Mouse (Mus musculus): ENCODE measurements around the gene Tob2. TPM values are rescaled to one million over a fixed set of nuclear protein-coding genes. Genes with fewer than 3 reads are reported as not detected.

Tob2 gene
- polyA plus RNA-seq (2016; fragmentation: Nextera tagmentation; extraction: Ambion mirVana): 20.1 and 20.3 TPM in 2 replicates

DNA sequence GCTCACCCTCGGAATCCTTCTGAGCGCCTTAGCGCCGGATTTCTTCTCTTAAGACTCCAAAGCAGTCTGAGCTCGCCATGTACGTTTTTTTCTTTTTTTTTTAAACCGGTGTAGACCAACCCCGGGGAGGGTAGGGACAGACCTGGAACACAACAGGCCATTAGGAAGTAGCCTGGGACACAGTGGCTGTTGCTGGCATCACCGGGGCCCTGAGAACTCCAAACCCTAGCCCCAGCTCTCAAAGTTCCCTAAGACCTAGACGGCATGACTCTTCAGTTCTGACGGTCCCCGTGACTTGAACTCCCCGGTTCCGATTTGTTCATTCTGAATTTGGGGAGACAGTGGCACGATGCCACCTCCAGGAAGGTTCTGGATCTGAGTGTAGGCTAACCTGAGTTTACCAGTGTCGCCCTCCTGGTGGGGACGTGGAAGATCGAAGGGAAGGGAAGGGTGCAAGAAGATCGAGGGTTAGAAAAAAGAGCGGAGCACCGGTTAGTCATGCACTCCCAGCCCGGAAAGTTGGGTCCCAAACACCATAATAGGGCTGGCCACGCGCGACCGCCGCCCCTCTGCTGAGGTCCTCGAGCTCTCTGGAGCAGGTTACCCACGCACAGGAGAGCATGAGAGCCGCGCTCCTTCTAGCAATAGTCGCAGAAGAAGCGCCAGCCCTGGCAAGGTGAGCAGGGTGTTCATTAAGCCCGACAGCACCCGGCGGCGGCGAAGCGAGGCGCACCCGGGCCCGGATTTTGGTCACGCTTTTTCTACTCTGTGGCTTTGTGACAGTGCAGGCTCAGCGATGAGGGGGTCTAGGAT is at the start of gene Tob2:
Tob2 (minus strand) TSS at position 280 of the 813 bp plus-strand sequence.
- Histone ChIP-seq H3K4me1 (peaks cover 37% of the 10 kb centered on the region), H3K36me3 (replicated peaks) (peaks cover 15% of the 10 kb centered on the region), H3K4me3 (peak within 1 kb of the TSS; percentile 89), H3K27me3 (replicated peaks; ENCODE audit: low read depth, poor library complexity, severe bottlenecking) (no peaks in the 10 kb centered on the region), H3K9me3 (no peaks in the 10 kb centered on the region), H3K27ac (replicated peaks) (peak within 1 kb of the TSS; percentile 93)
- under 1% methylated on average over 44 of the region's 44 CpGs for WGBS
- DNase-seq (ENCODE audit: low spot score): peak; percentile 71

DNA sequence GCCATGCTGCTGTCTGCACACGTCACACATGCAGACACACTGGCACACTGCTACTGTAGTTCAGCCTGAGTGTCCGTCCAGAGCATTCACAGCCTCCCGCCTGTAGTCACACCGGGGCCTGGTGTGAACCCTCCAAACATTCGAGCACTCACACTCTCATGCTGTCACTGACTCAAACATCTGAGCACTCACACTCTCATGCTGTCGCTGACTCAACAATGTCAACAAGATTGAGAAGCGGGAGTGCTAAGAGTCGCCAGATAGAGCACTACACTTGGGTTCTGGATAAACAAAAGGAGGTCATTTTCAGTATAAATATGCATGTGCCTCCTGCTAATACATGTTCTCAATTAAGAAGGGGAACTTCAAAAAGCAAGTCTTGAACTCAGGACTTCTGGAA is 49.4 kb upstream of the Tob2 start:
- Histone ChIP-seq H3K9me3 (no peaks in the 10 kb centered on the region), H3K27ac (replicated peaks) (no peak overlapping the region), H3K4me3 (no peak overlapping the region), H3K4me1 (no peaks in the 10 kb centered on the region), H3K27me3 (replicated peaks; ENCODE audit: low read depth, poor library complexity, severe bottlenecking) (no peaks in the 10 kb centered on the region), H3K36me3 (replicated peaks) (peaks cover 100% of the 10 kb centered on the region)
- 95% methylated on average over 8 of the region's 8 CpGs for WGBS
- DNase-seq (ENCODE audit: low spot score): no peak

DNA sequence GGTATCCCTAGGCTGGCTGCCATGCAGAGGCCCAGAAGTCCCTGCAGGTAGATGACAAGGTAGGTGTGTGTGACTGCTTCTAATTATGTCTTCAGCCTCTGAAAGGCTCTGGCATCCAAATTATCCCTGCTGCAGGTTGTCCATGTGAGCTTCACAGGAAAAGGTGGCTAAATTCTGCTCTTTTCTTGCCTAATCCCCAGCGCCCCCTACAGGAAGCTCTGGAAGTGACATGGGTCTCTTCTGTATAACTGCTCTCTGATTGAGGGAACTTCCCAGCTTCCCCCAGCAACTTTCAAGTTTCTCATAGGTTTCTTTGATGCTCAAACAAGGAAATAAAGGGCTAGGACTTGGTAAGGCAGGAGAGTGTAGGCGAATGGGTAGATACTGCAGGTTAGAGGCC is 46.3 kb upstream of the Tob2 start:
- Histone ChIP-seq H3K4me3 (no peak overlapping the region), H3K9me3 (no peaks in the 10 kb centered on the region), H3K27me3 (replicated peaks; ENCODE audit: low read depth, poor library complexity, severe bottlenecking) (no peaks in the 10 kb centered on the region), H3K36me3 (replicated peaks) (peaks cover 100% of the 10 kb centered on the region), H3K4me1 (no peaks in the 10 kb centered on the region), H3K27ac (replicated peaks) (no peak overlapping the region)
- 37% methylated on average over 2 of the region's 2 CpGs for WGBS
- peak; percentile 70 for DNase-seq (ENCODE audit: low spot score)

DNA sequence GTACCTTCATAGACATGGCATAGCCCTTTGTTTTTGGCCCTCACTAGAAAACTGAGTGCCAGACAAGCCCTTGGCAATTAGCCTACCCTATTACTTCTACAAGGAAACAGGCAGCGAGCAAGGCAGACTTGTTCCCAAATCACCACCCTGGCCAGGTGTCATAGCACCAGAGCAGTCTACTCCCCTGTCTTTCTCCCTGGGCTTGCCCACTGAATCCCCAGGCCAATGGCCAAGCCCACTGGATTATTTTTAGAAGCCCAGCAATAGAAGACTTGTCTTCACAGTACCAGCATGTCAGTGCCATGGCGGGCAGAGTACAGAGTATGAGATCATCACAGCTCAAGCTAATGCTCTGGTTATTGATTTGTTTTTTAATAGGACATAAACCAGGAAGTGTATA is 40.2 kb upstream of the Tob2 start:
- Histone ChIP-seq H3K27me3 (replicated peaks; ENCODE audit: low read depth, poor library complexity, severe bottlenecking) (no peaks in the 10 kb centered on the region), H3K36me3 (replicated peaks) (peaks cover 99% of the 10 kb centered on the region)
- WGBS: 93% methylated on average over 2 of the region's 2 CpGs

DNA sequence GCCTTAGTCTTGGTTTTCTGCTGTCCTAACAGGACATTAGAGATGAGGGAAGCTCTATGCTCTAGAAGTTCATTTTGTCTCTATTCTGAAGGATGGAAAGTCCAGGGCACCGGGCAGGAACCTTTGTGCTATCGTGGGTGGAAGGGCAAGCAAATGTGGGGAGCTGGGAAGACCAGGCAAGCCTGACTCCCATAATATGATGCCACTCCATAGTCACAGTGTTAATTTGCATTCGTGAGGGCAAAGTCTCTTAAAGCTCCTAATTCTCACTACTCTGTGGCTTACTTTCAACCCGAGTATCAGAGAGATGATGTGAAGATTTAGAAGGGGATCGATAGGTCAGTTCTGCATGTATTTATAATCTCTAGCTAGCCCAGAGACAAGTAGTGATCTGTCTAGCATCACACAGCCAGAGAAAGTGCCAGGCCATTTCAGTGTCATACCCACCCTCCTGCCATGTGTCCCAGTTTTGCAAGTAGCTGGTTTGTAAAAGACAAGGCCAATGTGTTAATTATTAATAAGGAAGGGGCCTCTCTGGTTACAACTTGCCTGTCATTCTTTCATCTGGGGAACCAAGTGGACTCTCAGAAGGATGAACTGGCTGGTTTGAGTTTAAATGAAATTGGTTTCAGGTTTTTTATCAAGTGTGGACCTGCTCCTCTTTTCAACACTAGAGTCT is 39.1 kb upstream of the Tob2 start:
- peaks cover 98% of the 10 kb centered on the region for H3K36me3 ChIP-seq (replicated peaks)
- DNase-seq (ENCODE audit: low spot score): no peak
- no peak overlapping the region for H3K27ac ChIP-seq (replicated peaks)
- H3K27me3 ChIP-seq (replicated peaks; ENCODE audit: low read depth, poor library complexity, severe bottlenecking): no peaks in the 10 kb centered on the region
- H3K4me3 ChIP-seq: no peak overlapping the region
- H3K4me1 ChIP-seq: no peaks in the 10 kb centered on the region
- 89% methylated on average over 5 of the region's 5 CpGs for WGBS
- no peaks in the 10 kb centered on the region for H3K9me3 ChIP-seq

More for the DNA sequence above, 40.2 kb upstream of the Tob2 start:
- no peak overlapping the region for H3K4me3 ChIP-seq
- no peak overlapping the region for H3K27ac ChIP-seq (replicated peaks)
- H3K9me3 ChIP-seq: no peaks in the 10 kb centered on the region
- H3K4me1 ChIP-seq: no peaks in the 10 kb centered on the region
- no peak for DNase-seq (ENCODE audit: low spot score)

DNA sequence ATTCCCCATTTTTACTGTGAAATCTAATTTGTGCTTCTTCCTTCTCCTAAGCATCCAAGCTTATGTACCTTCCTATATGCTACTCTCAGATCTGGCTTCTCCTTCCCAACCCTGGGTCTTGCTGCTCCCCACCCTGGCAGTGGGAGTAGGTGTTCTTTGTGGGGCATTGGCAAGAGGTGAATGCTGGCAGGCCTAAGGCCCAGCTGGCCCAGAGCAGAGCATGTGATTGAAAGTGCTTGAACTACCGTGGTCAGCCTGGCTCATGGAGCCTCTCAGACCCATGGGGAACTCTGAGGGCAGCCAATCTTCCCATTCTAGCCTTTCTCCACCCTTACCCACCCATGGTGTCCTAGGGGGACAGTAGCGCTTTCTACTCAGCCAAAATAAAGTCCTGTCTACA is 37.8 kb upstream of the Tob2 start:
- Histone ChIP-seq H3K27ac (replicated peaks) (no peak overlapping the region), H3K36me3 (replicated peaks) (peaks cover 98% of the 10 kb centered on the region), H3K9me3 (no peaks in the 10 kb centered on the region), H3K27me3 (replicated peaks; ENCODE audit: low read depth, poor library complexity, severe bottlenecking) (no peaks in the 10 kb centered on the region), H3K4me3 (no peak overlapping the region), H3K4me1 (no peaks in the 10 kb centered on the region)
- 90% methylated on average over 2 of the region's 2 CpGs for WGBS
- no peak for DNase-seq (ENCODE audit: low spot score)

DNA sequence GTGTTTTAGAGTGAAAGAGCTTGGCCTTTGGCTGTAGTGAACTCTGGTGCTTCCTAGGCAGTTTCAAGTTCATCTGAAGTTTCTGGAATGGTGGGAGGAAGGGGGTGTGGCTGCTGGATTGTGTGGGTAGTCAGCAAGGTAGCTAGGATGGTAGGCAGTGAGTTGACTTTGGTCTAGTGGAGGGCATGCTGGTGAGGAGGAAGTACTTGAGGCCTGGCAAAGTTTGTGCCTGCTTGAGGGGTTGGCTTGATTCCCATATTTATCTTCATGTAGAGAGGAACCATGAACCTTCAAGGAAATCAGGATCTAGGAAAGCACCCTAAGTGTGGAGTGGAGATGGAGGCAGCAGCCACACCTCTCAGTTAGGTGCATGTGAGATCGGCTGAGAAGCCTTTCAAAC is 35.4 kb upstream of the Tob2 start:
- 82% methylated on average over 1 of the region's 1 CpGs for WGBS
- Histone ChIP-seq H3K36me3 (replicated peaks) (peaks cover 98% of the 10 kb centered on the region), H3K9me3 (no peaks in the 10 kb centered on the region), H3K4me3 (no peak overlapping the region), H3K4me1 (no peaks in the 10 kb centered on the region), H3K27ac (replicated peaks) (no peak overlapping the region), H3K27me3 (replicated peaks; ENCODE audit: low read depth, poor library complexity, severe bottlenecking) (no peaks in the 10 kb centered on the region)
- DNase-seq (ENCODE audit: low spot score): no peak

DNA sequence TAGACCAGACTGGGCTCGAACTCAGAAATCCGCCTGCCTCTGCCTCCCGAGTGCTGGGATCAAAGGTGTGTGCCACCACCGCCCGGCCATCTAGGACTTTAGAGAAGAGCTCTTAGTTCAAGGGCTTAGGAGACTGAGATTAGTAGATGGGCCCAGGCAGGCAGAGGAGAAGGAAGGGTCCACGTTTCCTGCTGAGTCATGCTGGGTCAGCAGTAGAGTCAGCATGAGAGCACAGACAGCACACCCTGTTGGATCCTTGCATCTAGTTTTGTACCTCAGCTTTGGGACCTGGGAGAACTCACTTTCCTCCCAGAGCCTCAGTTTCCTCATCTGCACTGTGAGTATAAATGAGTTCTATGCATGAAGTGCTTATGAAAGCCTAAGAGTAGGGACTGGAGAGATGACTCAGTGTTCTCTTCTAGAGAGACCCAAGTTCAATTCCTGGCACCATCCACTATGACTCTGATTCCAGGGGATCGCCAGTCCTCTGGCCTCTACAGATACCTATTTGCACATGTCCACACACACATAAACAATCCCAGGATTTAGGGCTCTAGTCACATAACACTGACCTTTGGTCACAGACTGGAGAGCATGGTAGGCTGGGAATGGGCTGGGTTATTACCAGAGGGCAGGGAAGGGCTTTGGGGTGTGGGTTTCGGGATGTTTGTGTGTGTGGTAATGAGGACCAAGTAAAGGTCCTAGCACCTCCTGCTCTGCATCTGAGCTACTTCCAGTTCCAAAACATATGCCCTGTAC is 33.4 kb upstream of the Tob2 start:
- no peak overlapping the region for H3K4me3 ChIP-seq
- H3K27ac ChIP-seq (replicated peaks): no peak overlapping the region
- no peaks in the 10 kb centered on the region for H3K27me3 ChIP-seq (replicated peaks; ENCODE audit: low read depth, poor library complexity, severe bottlenecking)
- no peak for DNase-seq (ENCODE audit: low spot score)
- no peaks in the 10 kb centered on the region for H3K9me3 ChIP-seq
- WGBS: 93% methylated on average over 8 of the region's 8 CpGs
- peaks cover 94% of the 10 kb centered on the region for H3K36me3 ChIP-seq (replicated peaks)
- H3K4me1 ChIP-seq: no peaks in the 10 kb centered on the region

DNA sequence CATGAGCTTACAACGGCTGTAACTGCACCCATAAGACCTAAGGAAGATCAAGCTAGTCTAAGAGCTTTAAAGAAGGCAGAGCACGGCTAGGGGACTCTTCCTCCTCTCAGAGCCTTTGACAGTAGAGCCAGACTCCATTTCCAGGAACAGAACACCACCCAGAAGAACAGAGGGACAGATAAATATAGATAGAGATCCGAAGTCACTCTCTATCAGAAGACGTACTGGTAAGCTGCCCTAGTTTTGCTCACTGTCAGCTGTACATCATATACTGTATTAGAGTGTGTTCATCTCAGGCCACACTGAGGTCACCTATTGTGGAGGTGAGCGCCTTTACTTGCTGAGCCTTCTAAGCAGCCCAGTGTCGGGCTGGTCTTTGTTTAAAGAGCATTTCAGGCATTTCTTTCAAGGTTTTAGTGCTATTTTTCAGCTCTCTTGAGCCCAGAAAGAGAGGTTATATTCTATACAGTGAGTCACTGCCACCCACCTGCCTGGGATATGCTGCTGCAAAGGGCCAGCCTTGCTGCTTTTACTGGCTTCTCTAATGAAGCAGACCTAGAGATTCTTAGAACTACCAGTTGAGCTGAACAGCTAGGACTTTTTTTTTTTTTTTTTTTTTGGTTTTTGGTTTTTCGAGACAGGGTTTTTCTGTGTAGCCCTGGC is 32.7 kb upstream of the Tob2 start:
- Histone ChIP-seq H3K36me3 (replicated peaks) (peaks cover 91% of the 10 kb centered on the region), H3K27me3 (replicated peaks; ENCODE audit: low read depth, poor library complexity, severe bottlenecking) (no peaks in the 10 kb centered on the region), H3K4me3 (no peak overlapping the region), H3K27ac (replicated peaks) (no peak overlapping the region), H3K4me1 (no peaks in the 10 kb centered on the region), H3K9me3 (no peaks in the 10 kb centered on the region)
- WGBS: 89% methylated on average over 7 of the region's 7 CpGs
- no peak for DNase-seq (ENCODE audit: low spot score)

DNA sequence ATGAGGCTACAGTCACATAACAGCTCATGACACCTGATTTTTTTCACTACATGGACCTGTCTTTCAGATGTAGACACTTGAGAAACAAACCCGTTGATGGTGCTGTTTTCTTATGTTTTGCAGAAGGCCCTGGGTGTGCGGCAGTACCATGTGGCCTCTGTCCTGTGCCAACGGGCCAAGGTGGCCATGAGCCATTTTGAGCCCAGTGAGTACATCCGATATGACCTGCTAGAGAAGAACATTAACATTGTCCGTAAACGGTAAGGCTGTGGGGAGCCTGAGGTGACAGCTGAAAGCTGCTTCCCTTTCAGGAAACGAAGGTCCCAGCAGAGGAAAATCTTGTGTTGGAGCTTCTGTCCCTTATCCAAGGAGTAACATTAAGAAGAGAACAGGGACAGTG is 30.6 kb upstream of the Tob2 start:
- Histone ChIP-seq H3K4me3 (no peak overlapping the region), H3K9me3 (no peaks in the 10 kb centered on the region), H3K36me3 (replicated peaks) (peaks cover 80% of the 10 kb centered on the region), H3K27me3 (replicated peaks; ENCODE audit: low read depth, poor library complexity, severe bottlenecking) (no peaks in the 10 kb centered on the region), H3K27ac (replicated peaks) (no peak overlapping the region), H3K4me1 (no peaks in the 10 kb centered on the region)
- no peak for DNase-seq (ENCODE audit: low spot score)
- 93% methylated on average over 7 of the region's 7 CpGs for WGBS

DNA sequence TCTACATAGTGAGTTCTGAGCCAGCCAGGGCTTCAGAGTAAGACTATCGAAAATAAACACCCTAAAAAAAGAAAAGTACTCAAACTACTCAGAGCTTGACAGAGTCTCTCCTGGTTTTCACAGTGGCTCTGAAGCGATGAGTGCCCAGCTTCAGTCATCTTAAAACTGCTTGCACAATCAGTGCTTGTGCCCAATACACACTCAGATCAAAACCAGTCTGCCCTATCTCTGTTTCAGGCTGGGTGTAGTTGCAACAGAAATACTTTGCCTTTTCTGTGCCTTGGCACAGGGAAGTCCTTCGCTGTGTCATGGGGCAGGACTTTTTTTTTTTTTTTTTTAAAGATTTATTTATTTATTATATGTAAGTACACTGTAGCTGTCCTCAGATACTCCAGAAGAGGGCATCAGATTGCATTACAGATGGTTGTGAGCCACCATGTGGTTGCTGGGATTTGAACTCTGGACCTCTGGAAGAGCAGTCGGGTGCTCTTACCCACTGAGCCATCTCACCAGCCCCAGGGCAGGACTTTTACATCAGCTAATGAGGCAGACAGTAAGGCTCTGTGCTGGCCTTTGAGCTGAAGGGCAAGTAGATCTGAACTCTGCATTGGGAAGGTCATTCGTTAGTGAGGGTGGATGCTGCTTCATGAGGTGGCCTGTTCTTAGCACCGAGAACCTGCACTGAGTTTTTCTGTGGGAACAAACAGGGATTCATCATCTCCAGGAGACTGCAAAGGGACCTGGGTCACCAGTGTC is 28.4 kb upstream of the Tob2 start:
- WGBS: 89% methylated on average over 6 of the region's 6 CpGs
- H3K36me3 ChIP-seq (replicated peaks): peaks cover 77% of the 10 kb centered on the region
- no peaks in the 10 kb centered on the region for H3K4me1 ChIP-seq
- H3K27ac ChIP-seq (replicated peaks): no peak overlapping the region
- H3K4me3 ChIP-seq: no peak overlapping the region
- H3K27me3 ChIP-seq (replicated peaks; ENCODE audit: low read depth, poor library complexity, severe bottlenecking): no peaks in the 10 kb centered on the region
- H3K9me3 ChIP-seq: no peaks in the 10 kb centered on the region
- DNase-seq (ENCODE audit: low spot score): no peak

Measured in embryonic facial prominence, embryonic 10.5 days (tissue).